Mouse (Mus musculus): ENCODE measurements around the gene Gm4353.
A peak's percentile ranks its signal among the peaks of the same experiment; 100 is the strongest.
"Not testable (repeated sequence)": the region's sequence is repeated elsewhere in the genome, so short reads cannot be mapped to it uniquely, and the experiment has no call there.

Gm4353 gene

DNA sequence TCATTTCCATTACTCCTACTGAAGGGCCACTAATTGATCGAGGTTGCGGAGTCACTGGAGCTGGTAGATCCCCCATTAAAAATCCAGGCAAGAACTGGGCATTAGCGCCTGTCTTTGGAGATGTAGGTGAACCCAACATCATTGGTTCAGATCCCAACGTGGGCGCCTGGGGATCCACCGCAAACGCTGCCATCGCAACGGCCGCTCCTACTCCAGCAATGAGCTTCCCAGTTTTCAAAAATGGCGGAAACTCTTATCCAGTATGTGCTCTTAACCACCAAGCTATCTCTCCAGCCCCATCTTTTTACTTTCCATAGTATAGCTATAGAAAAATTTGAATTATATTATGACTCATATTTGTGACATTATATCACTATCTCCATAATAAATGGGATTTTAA is at the start of gene Gm4353:
Gm4353 (minus strand) TSS at position 270 of the 400 bp plus-strand sequence.
- DNase-seq (ENCODE audit: low read depth, low spot score) = not testable (repeated sequence)

DNA sequence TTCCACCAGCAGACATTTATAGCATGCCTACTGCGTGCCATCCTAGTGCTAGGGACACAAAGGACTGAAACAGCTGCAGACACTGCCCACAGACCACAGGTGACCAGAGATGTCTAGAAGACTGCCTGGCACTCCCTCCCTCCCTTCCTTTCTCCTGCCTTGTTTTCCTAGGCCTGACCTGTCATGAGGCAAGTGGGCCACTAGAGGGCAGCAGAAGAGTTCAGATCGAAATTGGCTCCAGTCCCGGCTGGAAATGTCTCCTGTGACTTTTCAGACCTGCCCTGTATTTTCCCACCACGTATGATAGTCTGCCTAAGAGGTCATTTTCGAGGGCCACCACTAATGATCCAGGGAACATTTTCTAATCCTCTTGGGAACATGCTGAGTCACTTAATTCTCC is 47.6 kb upstream of the Gm4353 start:
- peak; percentile 70 for DNase-seq (ENCODE audit: low read depth, low spot score)

DNA sequence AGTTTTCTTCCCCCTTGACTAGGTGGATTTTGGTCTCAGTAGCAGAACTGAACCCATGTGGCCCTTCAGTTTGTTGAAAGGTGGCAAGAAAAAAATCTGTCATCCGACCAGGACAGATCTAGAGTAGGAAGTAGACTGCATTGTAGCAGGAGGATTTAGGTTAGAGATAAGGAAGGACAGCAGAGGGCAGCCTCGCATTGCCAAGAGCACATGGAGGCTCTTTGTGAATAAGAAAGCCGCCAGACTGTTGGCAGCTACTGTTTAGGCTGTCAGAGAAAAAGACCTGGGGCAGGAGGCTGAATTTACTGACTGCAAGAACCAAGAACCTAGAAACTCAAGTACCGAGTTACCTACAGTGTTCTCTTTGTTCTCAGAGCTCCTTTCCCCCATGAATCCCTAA is 47.0 kb upstream of the Gm4353 start:
- DNase-seq (ENCODE audit: low read depth, low spot score) = no peak

DNA sequence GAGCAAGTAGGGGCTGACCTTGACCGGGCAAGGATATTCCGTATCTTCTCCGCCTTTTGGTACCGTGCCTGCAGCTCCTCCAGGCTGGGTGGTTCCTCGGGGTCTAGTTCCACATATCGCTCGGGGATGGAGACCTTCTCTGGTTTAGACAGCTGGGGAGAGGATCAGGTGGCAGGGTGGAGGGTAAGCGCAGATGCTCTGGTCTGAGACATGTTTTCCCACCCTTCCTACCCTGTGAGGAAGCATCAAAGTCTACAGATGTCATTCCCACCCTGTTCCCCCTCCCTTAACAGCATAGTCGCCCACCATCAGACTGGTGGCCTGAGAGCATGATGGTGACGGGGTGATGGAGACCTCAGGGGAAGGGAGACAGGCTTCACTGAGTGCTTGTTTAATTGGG is 44.9 kb upstream of the Gm4353 start:
- no peak for DNase-seq (ENCODE audit: low read depth, low spot score)

DNA sequence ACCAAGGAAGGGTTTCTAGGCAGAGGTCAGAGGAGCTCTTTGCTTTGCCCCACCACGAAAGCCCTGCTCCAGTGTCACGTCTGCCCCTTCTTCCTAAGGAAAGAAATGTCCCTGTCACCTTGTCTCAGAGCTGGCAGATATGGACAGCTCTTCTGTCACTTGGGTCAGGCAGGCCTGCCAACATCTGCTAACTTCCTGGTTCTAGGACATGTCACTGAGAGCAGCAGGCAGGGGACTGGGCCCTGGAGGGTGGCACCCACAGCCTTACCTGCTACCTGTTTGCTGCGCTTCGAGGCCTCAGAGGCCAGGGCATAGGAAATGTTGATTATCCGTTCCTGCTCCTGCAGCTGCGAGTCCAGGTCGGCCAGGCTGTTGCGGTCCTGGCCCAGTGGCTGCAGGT is 43.9 kb upstream of the Gm4353 start:
- DNase-seq (ENCODE audit: low read depth, low spot score) = no peak

DNA sequence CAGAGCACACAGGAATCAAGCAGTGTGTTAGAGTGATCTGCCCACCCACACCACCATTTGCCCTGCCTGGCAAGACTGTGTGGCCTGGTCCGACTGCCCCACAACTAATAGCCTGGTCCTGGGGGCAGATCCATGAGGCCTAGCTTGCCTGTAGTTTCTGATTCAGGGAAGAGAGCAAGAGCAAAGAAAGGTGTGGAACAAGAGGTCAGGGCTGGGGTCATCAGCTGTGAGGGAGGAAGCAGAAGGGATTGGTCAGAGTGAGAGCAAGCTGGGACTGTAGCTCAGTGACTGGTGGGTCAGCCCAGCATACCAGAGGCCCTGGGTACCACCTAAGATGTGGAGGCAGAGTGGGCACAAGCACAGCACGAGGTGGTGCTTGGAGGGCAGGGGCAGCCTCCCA is 42.6 kb upstream of the Gm4353 start:
- DNase-seq (ENCODE audit: low read depth, low spot score) = no peak

DNA sequence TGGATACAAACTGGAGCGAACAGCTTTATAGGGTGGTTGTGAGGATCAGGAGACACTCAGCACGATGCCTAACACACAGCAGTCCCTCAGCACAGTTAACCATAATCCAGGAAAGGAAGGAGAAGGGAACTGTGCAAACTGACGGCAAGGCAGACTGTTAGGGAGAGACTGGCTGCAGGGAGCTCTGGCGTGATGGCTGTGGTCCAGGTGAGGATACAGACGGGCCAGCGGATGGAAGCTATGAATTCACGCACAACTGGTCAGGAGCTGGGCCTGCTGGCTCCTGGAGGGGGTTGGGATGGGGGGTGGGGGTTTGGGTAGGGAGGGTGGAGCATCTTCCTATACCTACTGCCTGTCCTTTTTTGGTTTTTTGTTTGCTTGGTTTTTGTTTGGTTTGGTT is 41.2 kb upstream of the Gm4353 start:
- DNase-seq (ENCODE audit: low read depth, low spot score) = no peak

DNA sequence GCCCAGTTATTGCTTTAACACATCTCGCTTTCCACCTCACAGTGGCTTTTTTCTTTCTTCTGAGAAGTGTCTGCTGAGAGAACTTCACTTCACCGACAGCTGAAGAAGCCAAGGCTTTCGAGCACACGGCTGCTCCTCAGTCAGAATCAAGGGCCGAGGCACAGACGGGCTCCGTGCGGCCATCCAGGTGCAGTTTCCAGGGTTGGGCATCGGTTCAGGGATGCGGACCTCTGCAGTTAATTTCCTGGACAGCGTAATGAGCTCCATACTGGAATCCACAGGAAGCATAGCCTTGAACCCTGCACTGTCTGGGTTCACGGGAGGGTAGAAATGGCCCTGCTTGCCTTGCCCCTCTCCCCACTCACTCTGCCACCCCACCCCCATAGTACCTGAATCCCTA is 39.6 kb upstream of the Gm4353 start:
- DNase-seq (ENCODE audit: low read depth, low spot score) = no peak

DNA sequence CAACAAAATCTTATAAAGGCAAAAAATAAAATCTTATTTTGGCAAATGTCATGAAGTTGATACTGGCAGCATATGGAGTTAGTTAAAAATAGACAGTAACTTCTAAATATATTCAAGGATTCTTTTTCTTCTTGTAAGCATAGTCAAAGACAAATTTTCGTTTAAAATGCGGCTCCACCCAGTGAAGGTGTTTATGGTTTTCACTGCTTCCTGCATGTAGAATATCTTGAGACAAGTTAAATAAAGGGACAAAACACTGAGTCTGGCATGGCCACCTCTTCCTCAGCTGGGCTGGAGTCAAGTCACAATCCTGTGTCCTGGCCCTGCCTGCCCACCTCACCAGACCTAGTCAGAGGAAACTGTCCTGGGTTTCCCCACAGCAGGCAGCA is 39.2 kb upstream of the Gm4353 start:
- DNase-seq (ENCODE audit: low read depth, low spot score) = no peak

DNA sequence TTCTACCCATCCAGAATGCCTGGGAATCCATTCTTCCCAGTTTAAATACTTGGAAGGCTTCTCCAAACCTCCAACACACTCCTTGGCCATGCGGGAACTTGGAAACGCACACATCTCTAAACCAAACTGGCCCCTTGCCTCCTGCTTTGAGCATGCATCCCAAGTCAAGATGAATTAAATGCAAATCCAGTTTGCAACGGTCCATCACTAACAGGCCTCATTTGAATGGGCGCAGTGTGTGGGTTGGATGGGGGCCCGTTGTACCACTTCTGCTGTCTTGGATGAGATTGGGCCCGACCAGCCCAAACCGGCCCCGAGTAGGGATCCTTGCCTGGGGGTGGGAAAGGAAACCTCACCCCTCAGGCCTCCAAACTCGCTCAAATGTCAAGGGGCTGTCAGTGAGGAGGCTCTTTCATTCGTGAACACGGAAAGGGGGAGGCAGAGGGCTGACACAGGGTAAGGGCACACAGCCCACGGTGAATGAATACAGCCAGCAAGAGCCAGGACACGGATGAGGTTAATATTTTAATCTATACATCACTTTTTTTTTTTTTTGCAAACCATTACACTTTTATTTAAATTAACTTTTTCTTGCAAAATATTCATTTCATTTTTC is 38.7 kb upstream of the Gm4353 start:
- no peak for DNase-seq (ENCODE audit: low read depth, low spot score)

DNA sequence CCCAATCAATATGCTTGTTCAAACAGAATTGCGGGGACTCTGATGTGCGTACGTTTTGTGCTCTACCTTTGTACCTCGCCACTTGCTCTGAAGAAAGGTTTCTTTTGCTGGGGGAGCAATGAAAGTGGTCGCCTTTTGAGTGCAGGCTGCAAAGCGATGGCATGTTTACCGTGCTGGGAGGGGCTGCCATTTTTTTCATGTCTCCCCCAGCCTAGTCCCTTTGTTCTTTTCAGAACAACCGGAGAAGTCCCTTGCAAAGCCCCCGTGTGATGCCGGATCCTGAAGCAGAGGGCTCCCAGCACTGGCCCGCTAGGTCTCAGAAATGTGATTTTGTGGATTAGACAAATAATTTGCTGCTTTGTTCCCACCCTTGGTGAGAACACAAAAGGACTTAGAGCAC is 36.8 kb upstream of the Gm4353 start:
- no peak for DNase-seq (ENCODE audit: low read depth, low spot score)

DNA sequence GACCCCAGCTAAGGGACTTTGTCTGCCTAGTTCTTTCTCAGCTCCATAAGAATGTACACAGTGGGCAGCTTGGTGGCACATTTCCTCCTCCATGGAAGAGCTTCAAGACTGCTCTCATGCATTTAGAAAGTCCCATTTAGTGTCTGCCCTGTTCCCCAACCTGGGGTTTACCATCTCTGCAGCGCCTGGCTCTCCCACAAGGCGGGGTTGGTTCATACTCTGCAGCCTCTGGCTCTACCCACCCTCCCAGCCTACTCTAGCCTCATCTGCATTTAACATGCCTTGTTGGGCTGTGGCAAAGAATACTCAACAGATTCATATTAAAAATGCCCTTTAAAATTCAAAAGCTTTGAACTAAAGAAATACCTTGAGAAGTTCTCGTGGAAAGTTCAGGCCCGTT is 36.3 kb upstream of the Gm4353 start:
- no peak for DNase-seq (ENCODE audit: low read depth, low spot score)

DNA sequence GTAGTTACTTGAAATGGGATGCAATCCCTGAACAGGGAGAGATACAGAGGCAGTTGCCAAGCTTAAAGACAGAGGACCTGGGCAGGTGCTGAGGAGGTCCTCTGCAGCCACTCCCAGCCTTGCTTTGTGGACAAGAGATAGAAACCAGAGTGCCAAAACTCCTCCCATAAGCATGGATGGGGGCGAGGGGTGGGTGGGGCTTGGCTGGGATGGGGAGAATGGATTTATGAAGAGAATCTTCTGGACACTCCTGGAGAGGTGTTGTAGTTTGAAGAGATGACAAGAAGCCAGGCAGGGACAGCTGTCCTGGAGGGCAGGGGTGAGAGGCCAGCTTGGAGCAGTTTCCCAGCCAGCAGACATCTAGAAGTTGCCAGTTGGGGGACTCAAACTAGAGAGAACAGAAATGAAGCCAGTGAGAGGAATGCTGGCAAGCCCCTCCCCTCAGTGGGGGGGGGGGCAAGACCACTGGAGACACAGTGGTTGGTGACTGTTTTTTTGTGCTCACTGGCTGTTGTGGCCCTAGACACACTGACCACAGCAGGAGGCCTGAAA is 34.9 kb upstream of the Gm4353 start:
- no peak for DNase-seq (ENCODE audit: low read depth, low spot score)

DNA sequence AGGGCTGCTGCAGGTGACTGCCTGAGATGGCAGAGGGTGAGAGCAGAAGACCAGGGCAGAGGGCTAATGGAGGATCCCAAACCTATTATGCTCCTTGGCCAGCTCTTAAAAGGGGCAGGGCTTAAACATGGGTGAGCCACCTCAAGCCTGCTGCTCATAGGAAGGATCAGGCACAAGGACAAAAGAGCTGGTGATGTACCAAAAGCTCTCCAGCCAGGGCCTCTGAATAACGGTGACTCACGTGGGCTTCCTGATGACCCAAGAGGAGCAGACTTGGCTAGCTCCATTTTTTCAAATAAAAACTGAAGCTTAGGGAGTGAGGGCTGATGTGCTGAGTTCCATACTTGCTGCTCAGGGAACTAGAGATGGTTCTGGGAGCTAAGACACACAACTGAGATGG is 31.6 kb upstream of the Gm4353 start:
- no peak for DNase-seq (ENCODE audit: low read depth, low spot score)

DNA sequence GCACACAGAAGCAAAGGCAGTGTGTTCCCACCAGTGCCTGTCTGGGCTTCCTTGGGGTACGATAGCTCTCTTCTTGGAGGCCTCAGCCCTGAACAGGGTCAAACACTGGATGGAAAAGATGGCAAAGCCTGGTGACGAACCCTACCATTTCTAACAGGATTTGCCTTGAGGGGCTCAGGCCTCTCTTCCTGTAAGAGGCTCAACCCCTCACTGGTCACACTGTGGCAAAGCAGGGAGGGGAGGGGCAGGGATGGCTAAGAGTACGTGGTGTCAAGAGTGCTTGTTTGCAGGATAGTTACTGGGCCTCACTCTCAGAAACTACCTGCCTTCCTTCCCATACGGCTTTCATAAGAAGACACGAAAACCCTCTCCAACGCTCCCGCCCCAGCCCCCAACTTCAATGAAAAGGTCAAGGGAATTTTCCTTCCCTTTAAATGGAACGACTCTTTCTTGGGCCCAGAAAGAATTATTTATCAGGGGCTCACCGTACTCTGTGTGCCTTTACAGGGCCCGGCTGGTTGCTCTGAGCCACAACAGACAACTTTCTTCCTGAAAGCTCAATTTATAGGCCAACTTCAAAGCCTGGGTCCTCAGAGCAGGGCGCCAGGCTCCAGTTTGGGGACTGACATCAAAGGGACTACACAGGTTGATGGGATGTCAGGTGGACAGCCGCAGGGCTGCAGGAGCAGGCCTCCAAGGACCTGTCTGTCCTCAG is 30.9 kb upstream of the Gm4353 start:
- no peak for DNase-seq (ENCODE audit: low read depth, low spot score)

DNA sequence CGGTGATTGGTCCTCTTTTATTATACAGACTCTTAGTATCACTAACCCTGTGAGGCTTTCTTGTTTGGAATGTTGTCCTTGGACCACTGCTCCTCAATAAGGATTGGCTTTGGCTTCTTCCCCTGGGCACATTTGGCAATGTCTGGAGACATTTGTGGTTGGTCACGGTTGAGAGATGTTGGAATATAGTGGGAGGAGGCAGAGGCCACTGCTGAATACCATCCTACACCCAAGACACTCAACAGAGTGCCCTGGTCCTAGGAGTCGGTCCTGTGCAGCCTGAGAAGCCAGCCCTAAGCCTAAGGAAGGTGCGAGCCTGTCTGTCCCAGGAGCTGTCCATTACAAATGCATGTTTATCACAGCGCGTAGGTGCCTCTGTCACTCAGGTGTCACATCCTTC is 27.1 kb upstream of the Gm4353 start:
- DNase-seq (ENCODE audit: low read depth, low spot score) = no peak

DNA sequence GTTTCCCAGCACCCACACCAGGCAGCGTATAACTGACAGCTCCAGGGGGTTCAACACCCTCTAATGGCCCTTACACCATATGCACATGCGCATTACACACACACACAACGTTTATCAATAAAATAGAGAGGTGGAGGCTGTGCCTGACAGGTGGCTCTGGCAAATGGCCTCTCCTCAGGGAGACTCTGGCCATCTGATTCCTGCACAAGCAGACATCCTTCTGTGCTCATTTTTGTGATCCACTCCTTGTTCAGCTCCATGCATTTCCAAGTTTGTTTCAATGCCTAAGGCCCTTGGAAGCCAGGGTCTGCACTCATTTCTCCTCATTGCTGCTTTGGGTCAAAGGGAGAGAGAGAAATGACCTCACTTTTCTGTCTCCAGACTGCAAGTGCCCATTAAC is 26.2 kb upstream of the Gm4353 start:
- no peak for DNase-seq (ENCODE audit: low read depth, low spot score)

DNA sequence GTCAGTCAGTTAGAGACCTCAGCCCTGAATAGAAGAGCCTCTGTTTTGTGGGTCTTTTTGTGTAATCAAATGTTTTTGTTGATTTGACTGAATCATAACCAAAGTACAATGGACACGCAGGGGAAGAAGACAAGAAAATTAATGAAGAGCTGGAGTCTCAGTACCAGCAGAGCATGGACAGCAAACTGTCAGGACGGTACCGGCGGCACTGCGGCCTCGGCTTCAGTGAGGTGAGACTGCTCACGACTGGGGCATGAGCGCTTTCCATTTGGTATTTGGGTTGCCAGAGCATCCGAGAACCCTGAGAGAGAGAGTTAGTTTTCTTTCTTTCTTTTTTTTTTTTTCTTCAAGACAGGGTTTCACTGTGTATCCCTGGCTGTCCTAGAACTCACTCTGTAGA is 18.7 kb upstream of the Gm4353 start:
- DNase-seq (ENCODE audit: low read depth, low spot score) = no peak

DNA sequence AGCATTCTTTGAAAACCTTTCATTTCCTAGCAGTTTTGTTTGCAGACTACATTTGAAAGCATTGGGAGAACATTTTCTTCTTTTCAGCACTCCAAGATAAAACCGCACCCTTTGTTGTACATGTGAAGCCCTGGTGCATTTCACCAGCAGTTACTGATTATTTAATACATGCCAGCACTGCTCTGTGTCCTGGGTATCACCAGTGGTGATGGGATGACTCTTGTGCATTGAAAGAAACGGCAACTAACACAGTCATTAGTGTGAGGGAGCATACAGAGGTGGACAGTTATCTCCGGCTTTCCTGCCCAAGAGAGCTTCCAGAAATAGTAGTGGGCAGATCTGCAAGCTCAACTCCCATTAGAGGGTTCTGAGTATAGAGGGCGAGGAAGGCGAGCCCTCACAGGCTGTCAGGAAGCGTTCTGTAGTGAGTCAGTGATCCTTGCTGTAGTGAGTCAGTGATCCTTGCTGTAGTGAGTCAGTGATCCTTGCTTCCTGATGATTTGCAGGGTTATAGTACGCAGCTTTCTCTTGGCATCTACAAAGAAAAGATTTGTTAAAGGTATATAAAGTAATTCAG is 15.6 kb upstream of the Gm4353 start:
- no peak for DNase-seq (ENCODE audit: low read depth, low spot score)

DNA sequence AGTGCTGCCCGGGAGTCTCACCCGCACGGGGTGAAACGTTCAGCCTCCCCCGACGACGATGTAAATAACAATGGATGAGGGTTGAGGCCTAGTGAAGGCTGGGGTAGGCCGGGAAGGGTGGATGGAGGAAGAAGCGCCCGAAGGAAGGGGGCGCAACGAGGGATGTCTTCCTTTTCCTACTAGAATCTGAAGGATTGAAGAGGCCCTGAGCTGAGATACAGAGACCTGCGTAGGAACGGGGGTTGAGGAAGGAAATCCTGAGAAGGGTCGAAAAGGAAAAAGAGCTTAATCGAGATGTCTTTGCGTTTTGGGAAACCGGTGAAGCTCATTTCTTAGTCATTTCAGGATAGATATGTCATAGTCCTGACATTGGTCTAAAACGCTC is 9.0 kb upstream of the Gm4353 start:
- DNase-seq (ENCODE audit: low read depth, low spot score) = no peak

DNA sequence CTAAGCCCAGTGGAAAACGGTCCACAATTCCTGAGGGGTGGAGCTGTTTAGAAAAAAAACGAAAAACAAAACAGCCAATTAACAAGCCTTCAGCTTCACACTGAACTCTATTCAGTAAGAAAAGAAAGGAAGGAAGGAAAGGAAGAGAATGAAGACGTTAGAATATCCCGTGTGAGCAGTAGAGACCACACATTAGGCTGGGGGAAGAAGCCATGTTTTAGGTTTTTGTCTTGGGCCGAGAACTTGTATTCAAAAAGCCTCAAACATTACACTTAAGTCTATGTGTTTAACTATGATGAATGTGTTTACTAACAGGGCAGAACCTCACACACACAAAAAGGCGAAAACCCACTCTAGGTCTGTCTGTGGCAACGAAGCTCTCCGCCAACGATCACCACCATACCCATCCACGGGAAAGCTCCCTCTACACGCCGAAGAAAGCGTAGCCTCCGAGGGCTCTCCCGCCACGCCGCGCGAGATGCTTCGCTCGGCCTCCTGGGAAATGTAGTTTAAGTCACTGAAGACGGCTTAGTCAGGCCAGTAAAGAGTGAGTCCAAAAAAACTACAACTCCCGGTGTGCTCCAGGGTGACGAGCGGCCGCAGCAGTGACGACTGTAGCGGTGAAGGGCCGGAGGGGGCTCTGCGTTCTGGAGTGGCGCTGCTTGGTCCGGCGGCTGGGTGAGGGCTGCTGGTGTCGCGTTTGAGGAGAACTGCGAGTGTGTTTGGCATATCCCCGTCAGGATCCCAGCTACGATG is 8.5 kb upstream of the Gm4353 start:
- DNase-seq (ENCODE audit: low read depth, low spot score) = peak; percentile 96

DNA sequence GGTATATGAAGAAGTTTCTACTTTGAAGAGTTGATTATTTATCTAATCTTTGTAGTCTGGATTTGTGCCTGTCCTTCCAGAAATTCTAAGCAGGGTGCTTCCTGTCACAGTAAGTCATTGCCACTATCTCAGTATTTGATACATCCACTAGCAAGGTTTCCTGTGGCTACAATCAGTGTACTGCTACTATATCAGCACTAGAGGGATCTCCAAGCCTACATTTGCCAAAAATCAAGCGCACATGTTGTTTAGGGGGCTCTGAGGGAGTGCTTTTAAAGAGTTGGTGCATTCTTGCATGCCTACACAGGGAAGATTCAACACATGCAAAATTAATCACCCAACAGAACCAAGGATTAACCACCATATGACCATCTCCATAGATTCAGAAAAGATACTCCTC is 23.7 kb downstream of the Gm4353 start:
- no peak for DNase-seq (ENCODE audit: low read depth, low spot score)
